Mouse (Mus musculus) limb, embryonic 11.5 days (tissue): ENCODE measurements around the gene Rpl23a. TPM values are rescaled to one million over a fixed set of nuclear protein-coding genes. Genes with fewer than 3 reads are reported as not detected.
A peak's percentile ranks its signal among the peaks of the same experiment; 100 is the strongest.

Experiments used
- ATAC-seq: fragments of 200-750 bp; cut with Nextera tagmentation; 2 replicates; pipeline ENCODE4 v1.8.0; 2017; ENCODE audit warnings: low read depth; ENCODE audit not compliant: insufficient number of reproducible peaks, low FRiP score, low TSS enrichment
- DNase-seq: peaks from one replicate; pipeline ENCODE4 v3.0.0-alpha.2; 2015; ENCODE audit warnings: low spot score
- H3K27ac ChIP-seq: fragments of 300-500 bp; sonication (generic); replicated peaks from 2 replicates; pipeline ENCODE4 v1.5.1; 2014; ENCODE audit warnings: low read depth, mild to moderate bottlenecking, low read length
- H3K27me3 ChIP-seq: fragments of 300-500 bp; sonication (generic); 2 replicates; pipeline ENCODE4 v1.6.1; 2014; ENCODE audit warnings: mild to moderate bottlenecking, low read length, mixed read lengths; ENCODE audit not compliant: control insufficient read depth, insufficient read depth
- H3K36me3 ChIP-seq: fragments of 300-500 bp; sonication (generic); 2 replicates; pipeline ENCODE4 v1.6.1; 2014; ENCODE audit warnings: mild to moderate bottlenecking, low read length, moderate library complexity, mixed read lengths; ENCODE audit not compliant: control insufficient read depth, insufficient read depth
- H3K4me1 ChIP-seq: fragments of 300-500 bp; sonication (generic); 2 replicates; pipeline ENCODE4 v1.6.1; 2014; ENCODE audit warnings: low read length, mixed read lengths; ENCODE audit not compliant: control insufficient read depth, insufficient read depth
- H3K4me2 ChIP-seq: fragments of 300-500 bp; sonication (generic); 2 replicates; pipeline ENCODE4 v1.6.1; 2014; ENCODE audit warnings: low read depth, mild to moderate bottlenecking, moderate library complexity; ENCODE audit not compliant: severe bottlenecking
- H3K4me3 ChIP-seq: fragments of 300-500 bp; sonication (generic); 2 replicates; pipeline ENCODE4 v1.5.1; 2014; ENCODE audit warnings: low read depth, low read length
- H3K9ac ChIP-seq: fragments of 300-500 bp; sonication (generic); 2 replicates; pipeline ENCODE4 v1.6.1; 2014; ENCODE audit warnings: mild to moderate bottlenecking, low read length
- H3K9me3 ChIP-seq: fragments of 300-500 bp; sonication (generic); 2 replicates; pipeline ENCODE4 v1.6.1; 2016; ENCODE audit warnings: low read length; ENCODE audit not compliant: control insufficient read depth
- WGBS: fragments of 180-500 bp; shearing (Covaris S2); extraction: QIAGEN DNeasy Blood & Tissue Kit; methylation state at CpG from one replicate; pipeline ENCODE4 v1.1.7; 2014; 5-methylcytosine and 5-hydroxymethylcytosine counted together
- polyA plus RNA-seq: library from polyadenylated mRNA; unstranded; fragments of >200 nt; fragmentation: Nextera tagmentation; extraction: Ambion mirVana; gene quantifications from 2 replicates; pipeline ENCODE4 v1.2.1, GENCODE M21; 2014

Rpl23a gene
- polyA plus RNA-seq, 1 experiment from 2014 or later, result 1,529 TPM

GRCm38 (mm10) chr11:78207190-78207589 is 23.8 kb upstream of the Rpl23a start:
- H3K27ac ChIP-seq, result no peak overlapping the region
- WGBS, result 88% methylated on average over 7 of the region's 7 CpGs
- no peaks in the 10 kb centered on the region for H3K27me3 ChIP-seq
- ATAC-seq (no peak), DNase-seq (no peak)
- no peak overlapping the region for H3K4me2 ChIP-seq
- no peak overlapping the region for H3K4me3 ChIP-seq
- H3K9ac ChIP-seq, result no peak overlapping the region
- peaks cover 44% of the 10 kb centered on the region for H3K36me3 ChIP-seq
- no peaks in the 10 kb centered on the region for H3K4me1 ChIP-seq
- H3K9me3 ChIP-seq, result no peaks in the 10 kb centered on the region

- DNase-seq (no peak), ATAC-seq (no peak)
- no peaks in the 10 kb centered on the region for H3K27me3 ChIP-seq
- WGBS, result 69% methylated on average over 13 of the region's 13 CpGs
- H3K4me1 ChIP-seq, result no peaks in the 10 kb centered on the region
- 0 out of 2 replicates have a peak overlapping the region, but pooled peaks have one; percentile 14 for H3K27ac ChIP-seq
- H3K36me3 ChIP-seq, result peaks cover 37% of the 10 kb centered on the region
- H3K4me3 ChIP-seq, result no peak overlapping the region
- no peaks in the 10 kb centered on the region for H3K9me3 ChIP-seq
- H3K4me2 ChIP-seq, result no peak overlapping the region
- no peak overlapping the region for H3K9ac ChIP-seq
Observed at GRCm38 (mm10) chr11:78205361-78206206, 22.2 kb upstream of the Rpl23a start.

GRCm38 (mm10) chr11:78204287-78204686 is 20.9 kb upstream of the Rpl23a start:
- ATAC-seq, result no peak
- WGBS, result 85% methylated on average over 6 of the region's 6 CpGs
- DNase-seq, result no peak
- Histone ChIP-seq H3K27ac (no peak overlapping the region), H3K9me3 (no peaks in the 10 kb centered on the region), H3K4me3 (no peak overlapping the region), H3K36me3 (peaks cover 28% of the 10 kb centered on the region), H3K4me1 (no peaks in the 10 kb centered on the region), H3K4me2 (no peak overlapping the region), H3K27me3 (no peaks in the 10 kb centered on the region), H3K9ac (no peak overlapping the region)

GRCm38 (mm10) chr11:78202372-78202771 is 19.0 kb upstream of the Rpl23a start:
- Histone ChIP-seq H3K9me3 (no peaks in the 10 kb centered on the region), H3K27ac (no peak overlapping the region), H3K4me3 (no peak overlapping the region), H3K36me3 (peaks cover 13% of the 10 kb centered on the region), H3K4me2 (no peak overlapping the region), H3K9ac (no peak overlapping the region), H3K4me1 (no peaks in the 10 kb centered on the region), H3K27me3 (no peaks in the 10 kb centered on the region)
- ATAC-seq (no peak), DNase-seq (no peak)
- 93% methylated on average over 3 of the region's 3 CpGs for WGBS

- H3K9ac ChIP-seq, result no peak overlapping the region
Observed at GRCm38 (mm10) chr11:78195101-78195863, 11.9 kb upstream of the Rpl23a start.

GRCm38 (mm10) chr11:78194411-78195100 is 11.2 kb upstream of the Rpl23a start:
- WGBS, result 2% methylated on average over 30 of the region's 30 CpGs
- peak overlapping the region; percentile 43 for H3K4me2 ChIP-seq
- H3K27ac ChIP-seq, result 0 out of 2 replicates have a peak overlapping the region, but pooled peaks have one; percentile 1
- peaks cover 16% of the 10 kb centered on the region for H3K4me1 ChIP-seq
- DNase-seq, result peak; percentile 77
- ATAC-seq, result peak; percentile 67
- no peaks in the 10 kb centered on the region for H3K27me3 ChIP-seq
- H3K9me3 ChIP-seq, result no peaks in the 10 kb centered on the region
- peaks cover 11% of the 10 kb centered on the region; the same call in 1 of the 2 replicates for H3K36me3 ChIP-seq
- H3K4me3 ChIP-seq, result peak overlapping the region; percentile 35
- peak overlapping the region; percentile 32 for H3K9ac ChIP-seq

More at GRCm38 (mm10) chr11:78195101-78195863, 11.9 kb upstream of the Rpl23a start:
- Histone ChIP-seq H3K9me3 (no peaks in the 10 kb centered on the region), H3K4me2 (peak overlapping the region; percentile 43), H3K36me3 (peaks cover 11% of the 10 kb centered on the region; the same call in 1 of the 2 replicates), H3K4me1 (peaks cover 10% of the 10 kb centered on the region), H3K27ac (no peak overlapping the region), H3K27me3 (no peaks in the 10 kb centered on the region), H3K4me3 (peak overlapping the region; percentile 35)
- WGBS, result 64% methylated on average over 22 of the region's 23 CpGs
- DNase-seq (no peak), ATAC-seq (no peak)

GRCm38 (mm10) chr11:78193113-78193512 is 9.7 kb upstream of the Rpl23a start, which contains the start of gene Proca1:
TSS of gene Proca1 (plus strand) at chr11:78193392.
- 100% methylated on average over 1 of the region's 1 CpGs for WGBS

GRCm38 (mm10) chr11:78190041-78190440 is 6.7 kb upstream of the Rpl23a start:
- peak overlapping the region; percentile 60 for H3K4me2 ChIP-seq
- H3K27me3 ChIP-seq, result no peaks in the 10 kb centered on the region
- DNase-seq, result no peak
- WGBS, result 55% methylated on average over 6 of the region's 6 CpGs
- ATAC-seq, result no peak
- no peaks in the 10 kb centered on the region for H3K9me3 ChIP-seq
- peaks cover 11% of the 10 kb centered on the region; the same call in 1 of the 2 replicates for H3K36me3 ChIP-seq
- H3K4me3 ChIP-seq, result peak overlapping the region; percentile 81
- peaks cover 13% of the 10 kb centered on the region for H3K4me1 ChIP-seq
- H3K9ac ChIP-seq, result peak overlapping the region; percentile 93
- H3K27ac ChIP-seq, result peak overlapping the region; percentile 100

More at GRCm38 (mm10) chr11:78193113-78193512, 9.7 kb upstream of the Rpl23a start, which contains the start of gene Proca1:
- no peaks in the 10 kb centered on the region for H3K27me3 ChIP-seq
- peaks cover 16% of the 10 kb centered on the region for H3K4me1 ChIP-seq
- H3K9ac ChIP-seq, result no peak within 1 kb of the TSS
- no peak for ATAC-seq
- H3K27ac ChIP-seq, result 0 out of 2 replicates have a peak within 1 kb of the TSS, but pooled peaks have one; percentile 1
- H3K4me2 ChIP-seq, result no peak within 1 kb of the TSS
- H3K9me3 ChIP-seq, result no peaks in the 10 kb centered on the region
- H3K36me3 ChIP-seq, result peaks cover 11% of the 10 kb centered on the region; the same call in 1 of the 2 replicates
- no peak within 1 kb of the TSS for H3K4me3 ChIP-seq
- DNase-seq, result no peak
